Mouse (Mus musculus) cortical plate, adult 2 months (tissue): ENCODE measurements around the gene Ctnnb1.

Experiments
- CTCF ChIP-seq: fragments of 200-500 bp; IDR thresholded peaks from 2 replicates; pipeline ENCODE4 v1.5.1; 2011; ENCODE audit warnings: mild to moderate bottlenecking, control low read depth, low read length; ENCODE audit not compliant: insufficient read depth; ENCODE audit errors: extremely low read depth
- POLR2A ChIP-seq: fragments of 200-500 bp; IDR thresholded peaks from 2 replicates; pipeline ENCODE4 v1.6.1; 2011; ENCODE audit warnings: mild to moderate bottlenecking, low read length, control low read depth; ENCODE audit not compliant: insufficient read depth; ENCODE audit errors: extremely low read depth

DNA sequence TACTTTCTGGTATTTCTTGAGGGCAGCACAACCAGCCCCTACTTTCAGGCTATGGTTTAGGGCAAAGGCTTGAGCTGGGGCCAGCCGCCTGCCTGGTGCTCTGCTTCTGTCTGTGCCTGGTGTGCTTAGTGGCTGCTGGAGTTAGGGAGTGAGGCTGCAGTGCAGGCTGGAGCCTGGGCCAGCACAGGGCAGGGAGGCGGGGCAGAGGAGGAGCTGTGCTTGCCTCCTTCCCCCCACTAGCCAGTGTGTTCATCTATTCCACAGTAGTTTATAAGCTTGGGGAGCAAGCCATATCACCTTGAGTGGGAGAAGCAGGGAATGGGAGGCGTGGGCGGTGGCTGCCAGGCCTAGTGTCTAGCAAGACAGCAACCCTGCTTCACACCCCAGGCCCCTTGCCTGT lies 34.1 kb downstream of the Ctnnb1 start:
- TF ChIP-seq CTCF (no peak), POLR2A (no peak)
